Mouse (Mus musculus): ENCODE results near the gene Fam102a. TPM values are rescaled to one million over a fixed set of nuclear protein-coding genes. Genes with fewer than 3 reads are reported as not detected.

Fam102a gene
- polyA plus RNA-seq, 1 experiment from 2014 or later = 10.2 TPM

GRCm38 (mm10) chr2:32494522-32494921 is 40.6 kb upstream of the Fam102a start:
- H3K4me3 ChIP-seq (ENCODE audit: low read depth, low read length) = no peak overlapping the region
- no peak for DNase-seq (ENCODE audit: low spot score)

GRCm38 (mm10) chr2:32495185-32495726 is 39.9 kb upstream of the Fam102a start:
- H3K9ac ChIP-seq (replicated peaks; ENCODE audit: low read length) = no peak overlapping the region
- H3K4me2 ChIP-seq (ENCODE audit: low read depth, low read length) = no peak overlapping the region
- H3K4me1 ChIP-seq (ENCODE audit: control insufficient read depth, insufficient read depth, low read length) = no peaks in the 10 kb centered on the region
- H3K36me3 ChIP-seq (replicated peaks; ENCODE audit: control insufficient read depth, insufficient read depth, low read depth, low read length) = no peaks in the 10 kb centered on the region
- H3K9me3 ChIP-seq (replicated peaks; ENCODE audit: control insufficient read depth, low read length) = no peaks in the 10 kb centered on the region
- no peak overlapping the region for H3K4me3 ChIP-seq (ENCODE audit: low read depth, low read length)
- no peak overlapping the region for H3K27ac ChIP-seq (replicated peaks; ENCODE audit: low read depth, low read length)
- DNase-seq (ENCODE audit: low spot score) (no peak), ATAC-seq (replicated peaks; ENCODE audit: insufficient number of reproducible peaks, low FRiP score, low TSS enrichment, low read depth) (no peak)
- no peaks in the 10 kb centered on the region for H3K27me3 ChIP-seq (ENCODE audit: control insufficient read depth, insufficient read depth, low read length)
- 77% methylated on average over 20 of the region's 20 CpGs for WGBS

More at GRCm38 (mm10) chr2:32494522-32494921, 40.6 kb upstream of the Fam102a start:
- Histone ChIP-seq H3K36me3 (replicated peaks; ENCODE audit: control insufficient read depth, insufficient read depth, low read depth, low read length) (no peaks in the 10 kb centered on the region), H3K9me3 (replicated peaks; ENCODE audit: control insufficient read depth, low read length) (no peaks in the 10 kb centered on the region), H3K9ac (replicated peaks; ENCODE audit: low read length) (no peak overlapping the region), H3K27me3 (ENCODE audit: control insufficient read depth, insufficient read depth, low read length) (no peaks in the 10 kb centered on the region), H3K4me2 (ENCODE audit: low read depth, low read length) (no peak overlapping the region), H3K27ac (replicated peaks; ENCODE audit: low read depth, low read length) (no peak overlapping the region), H3K4me1 (ENCODE audit: control insufficient read depth, insufficient read depth, low read length) (no peaks in the 10 kb centered on the region)
- no peak for ATAC-seq (replicated peaks; ENCODE audit: insufficient number of reproducible peaks, low FRiP score, low TSS enrichment, low read depth)
- 69% methylated on average over 2 of the region's 2 CpGs for WGBS

- Histone ChIP-seq H3K4me2 (ENCODE audit: low read depth, low read length) (no peak overlapping the region), H3K36me3 (replicated peaks; ENCODE audit: control insufficient read depth, insufficient read depth, low read depth, low read length) (no peaks in the 10 kb centered on the region), H3K9me3 (replicated peaks; ENCODE audit: control insufficient read depth, low read length) (no peaks in the 10 kb centered on the region), H3K27me3 (ENCODE audit: control insufficient read depth, insufficient read depth, low read length) (no peaks in the 10 kb centered on the region), H3K4me3 (ENCODE audit: low read depth, low read length) (no peak overlapping the region), H3K9ac (replicated peaks; ENCODE audit: low read length) (no peak overlapping the region), H3K4me1 (ENCODE audit: control insufficient read depth, insufficient read depth, low read length) (no peaks in the 10 kb centered on the region), H3K27ac (replicated peaks; ENCODE audit: low read depth, low read length) (no peak overlapping the region)
- no peak for DNase-seq (ENCODE audit: low spot score)
- 67% methylated on average over 5 of the region's 5 CpGs for WGBS
- ATAC-seq (replicated peaks; ENCODE audit: insufficient number of reproducible peaks, low FRiP score, low TSS enrichment, low read depth) = no peak
Observed at GRCm38 (mm10) chr2:32496190-32496589, 38.9 kb upstream of the Fam102a start.

GRCm38 (mm10) chr2:32499365-32499764 is 35.8 kb upstream of the Fam102a start:
- 91% methylated on average over 4 of the region's 4 CpGs for WGBS
- DNase-seq (ENCODE audit: low spot score) = no peak

GRCm38 (mm10) chr2:32500461-32500860 is 34.7 kb upstream of the Fam102a start:
- 79% methylated on average over 5 of the region's 5 CpGs for WGBS

More at GRCm38 (mm10) chr2:32499365-32499764, 35.8 kb upstream of the Fam102a start:
- Histone ChIP-seq H3K9me3 (replicated peaks; ENCODE audit: control insufficient read depth, low read length) (no peaks in the 10 kb centered on the region), H3K27me3 (ENCODE audit: control insufficient read depth, insufficient read depth, low read length) (no peaks in the 10 kb centered on the region), H3K36me3 (replicated peaks; ENCODE audit: control insufficient read depth, insufficient read depth, low read depth, low read length) (no peaks in the 10 kb centered on the region), H3K4me2 (ENCODE audit: low read depth, low read length) (no peak overlapping the region), H3K4me1 (ENCODE audit: control insufficient read depth, insufficient read depth, low read length) (no peaks in the 10 kb centered on the region), H3K4me3 (ENCODE audit: low read depth, low read length) (no peak overlapping the region), H3K27ac (replicated peaks; ENCODE audit: low read depth, low read length) (no peak overlapping the region), H3K9ac (replicated peaks; ENCODE audit: low read length) (no peak overlapping the region)
- ATAC-seq (replicated peaks; ENCODE audit: insufficient number of reproducible peaks, low FRiP score, low TSS enrichment, low read depth) = no peak

GRCm38 (mm10) chr2:32501754-32502324 is 33.3 kb upstream of the Fam102a start:
- ATAC-seq (replicated peaks; ENCODE audit: insufficient number of reproducible peaks, low FRiP score, low TSS enrichment, low read depth) (0 out of 2 replicates have a peak, but pooled peaks have one; percentile 18), DNase-seq (ENCODE audit: low spot score) (no peak)
- Histone ChIP-seq H3K27me3 (ENCODE audit: control insufficient read depth, insufficient read depth, low read length) (no peaks in the 10 kb centered on the region), H3K36me3 (replicated peaks; ENCODE audit: control insufficient read depth, insufficient read depth, low read depth, low read length) (no peaks in the 10 kb centered on the region), H3K27ac (replicated peaks; ENCODE audit: low read depth, low read length) (no peak overlapping the region), H3K9me3 (replicated peaks; ENCODE audit: control insufficient read depth, low read length) (no peaks in the 10 kb centered on the region), H3K4me3 (ENCODE audit: low read depth, low read length) (no peak overlapping the region), H3K4me2 (ENCODE audit: low read depth, low read length) (no peak overlapping the region), H3K4me1 (ENCODE audit: control insufficient read depth, insufficient read depth, low read length) (no peaks in the 10 kb centered on the region), H3K9ac (replicated peaks; ENCODE audit: low read length) (no peak overlapping the region)
- WGBS = 65% methylated on average over 5 of the region's 5 CpGs

More at GRCm38 (mm10) chr2:32500461-32500860, 34.7 kb upstream of the Fam102a start:
- no peak overlapping the region for H3K4me2 ChIP-seq (ENCODE audit: low read depth, low read length)
- ATAC-seq (replicated peaks; ENCODE audit: insufficient number of reproducible peaks, low FRiP score, low TSS enrichment, low read depth) (no peak), DNase-seq (ENCODE audit: low spot score) (no peak)
- no peak overlapping the region for H3K4me3 ChIP-seq (ENCODE audit: low read depth, low read length)
- no peaks in the 10 kb centered on the region for H3K9me3 ChIP-seq (replicated peaks; ENCODE audit: control insufficient read depth, low read length)
- H3K4me1 ChIP-seq (ENCODE audit: control insufficient read depth, insufficient read depth, low read length) = no peaks in the 10 kb centered on the region
- H3K9ac ChIP-seq (replicated peaks; ENCODE audit: low read length) = no peak overlapping the region
- H3K27ac ChIP-seq (replicated peaks; ENCODE audit: low read depth, low read length) = no peak overlapping the region
- no peaks in the 10 kb centered on the region for H3K27me3 ChIP-seq (ENCODE audit: control insufficient read depth, insufficient read depth, low read length)
- no peaks in the 10 kb centered on the region for H3K36me3 ChIP-seq (replicated peaks; ENCODE audit: control insufficient read depth, insufficient read depth, low read depth, low read length)

- no peaks in the 10 kb centered on the region for H3K36me3 ChIP-seq (replicated peaks; ENCODE audit: control insufficient read depth, insufficient read depth, low read depth, low read length)
- H3K4me1 ChIP-seq (ENCODE audit: control insufficient read depth, insufficient read depth, low read length) = no peaks in the 10 kb centered on the region
- no peak overlapping the region for H3K27ac ChIP-seq (replicated peaks; ENCODE audit: low read depth, low read length)
- no peak overlapping the region for H3K4me3 ChIP-seq (ENCODE audit: low read depth, low read length)
- H3K27me3 ChIP-seq (ENCODE audit: control insufficient read depth, insufficient read depth, low read length) = no peaks in the 10 kb centered on the region
- DNase-seq (ENCODE audit: low spot score) (no peak), ATAC-seq (replicated peaks; ENCODE audit: insufficient number of reproducible peaks, low FRiP score, low TSS enrichment, low read depth) (no peak)
- WGBS = 85% methylated on average over 12 of the region's 12 CpGs
- H3K9ac ChIP-seq (replicated peaks; ENCODE audit: low read length) = no peak overlapping the region
- H3K4me2 ChIP-seq (ENCODE audit: low read depth, low read length) = no peak overlapping the region
- no peaks in the 10 kb centered on the region for H3K9me3 ChIP-seq (replicated peaks; ENCODE audit: control insufficient read depth, low read length)
Observed at GRCm38 (mm10) chr2:32502843-32503242, 32.3 kb upstream of the Fam102a start.

GRCm38 (mm10) chr2:32503588-32503987 is 31.5 kb upstream of the Fam102a start:
- no peaks in the 10 kb centered on the region for H3K36me3 ChIP-seq (replicated peaks; ENCODE audit: control insufficient read depth, insufficient read depth, low read depth, low read length)
- no peaks in the 10 kb centered on the region for H3K9me3 ChIP-seq (replicated peaks; ENCODE audit: control insufficient read depth, low read length)
- no peak overlapping the region for H3K27ac ChIP-seq (replicated peaks; ENCODE audit: low read depth, low read length)
- 35% methylated on average over 3 of the region's 3 CpGs for WGBS
- no peak for DNase-seq (ENCODE audit: low spot score)
- H3K27me3 ChIP-seq (ENCODE audit: control insufficient read depth, insufficient read depth, low read length) = no peaks in the 10 kb centered on the region
- H3K4me1 ChIP-seq (ENCODE audit: control insufficient read depth, insufficient read depth, low read length) = no peaks in the 10 kb centered on the region
- H3K9ac ChIP-seq (replicated peaks; ENCODE audit: low read length) = no peak overlapping the region
- H3K4me3 ChIP-seq (ENCODE audit: low read depth, low read length) = no peak overlapping the region
- no peak overlapping the region for H3K4me2 ChIP-seq (ENCODE audit: low read depth, low read length)
- ATAC-seq (replicated peaks; ENCODE audit: insufficient number of reproducible peaks, low FRiP score, low TSS enrichment, low read depth) = no peak
